Mouse (Mus musculus) heart, postnatal 0 days (tissue): ENCODE data around the gene Phgr1. TPM values are rescaled to one million over a fixed set of nuclear protein-coding genes. Genes with fewer than 3 reads are reported as not detected.
A peak's percentile ranks its signal among the peaks of the same experiment; 100 is the strongest.

Experiments used
- ATAC-seq: fragments of 200-750 bp; cut with Nextera tagmentation; 2 replicates; pipeline ENCODE4 v1.8.0; 2017; ENCODE audit warnings: low read depth, moderate number of reproducible peaks, moderate library complexity; ENCODE audit not compliant: insufficient read depth
- DNase-seq: peaks from one replicate; pipeline ENCODE4 v3.0.0-alpha.2; 2016; ENCODE audit warnings: low spot score
- H3K27ac ChIP-seq: fragments of 300-500 bp; sonication (generic); 2 replicates; pipeline ENCODE4 v1.5.1; 2014; ENCODE audit warnings: low read depth, mild to moderate bottlenecking
- H3K27me3 ChIP-seq: fragments of 300-500 bp; sonication (generic); 2 replicates; pipeline ENCODE4 v1.6.1; 2014; ENCODE audit warnings: low read length, mixed read lengths; ENCODE audit not compliant: control insufficient read depth, insufficient read depth
- H3K36me3 ChIP-seq: fragments of 300-500 bp; sonication (generic); replicated peaks from 2 replicates; pipeline ENCODE4 v1.6.1; 2014; ENCODE audit warnings: low read length, mixed read lengths; ENCODE audit not compliant: control insufficient read depth, insufficient read depth
- H3K4me1 ChIP-seq: fragments of 300-500 bp; sonication (generic); 2 replicates; pipeline ENCODE4 v1.6.1; 2014; ENCODE audit warnings: antibody characterized with exemption; ENCODE audit not compliant: control insufficient read depth, insufficient read depth
- H3K4me2 ChIP-seq: fragments of 300-500 bp; sonication (generic); 2 replicates; pipeline ENCODE4 v1.6.1; 2014; ENCODE audit warnings: low read depth, mild to moderate bottlenecking, low read length, moderate library complexity
- H3K4me3 ChIP-seq: fragments of 300-500 bp; sonication (generic); 2 replicates; pipeline ENCODE4 v1.5.1; 2014; ENCODE audit warnings: low read depth, low read length
- H3K9ac ChIP-seq: fragments of 300-500 bp; sonication (generic); replicated peaks from 2 replicates; pipeline ENCODE4 v1.6.1; 2014; ENCODE audit warnings: low read depth, low read length, mixed read lengths
- H3K9me3 ChIP-seq: fragments of 300-500 bp; sonication (generic); replicated peaks from 2 replicates; pipeline ENCODE4 v1.6.1; 2016; ENCODE audit warnings: low read length; ENCODE audit not compliant: control insufficient read depth
- CTCF ChIP-seq: IDR thresholded peaks from 2 replicates; pipeline ENCODE4 v1.5.1; 2016; ENCODE audit warnings: antibody characterized with exemption, control low read depth, low read depth
- EP300 ChIP-seq: IDR thresholded peaks from 2 replicates; pipeline ENCODE4 v1.6.1; 2016; ENCODE audit warnings: antibody characterized with exemption, low read depth
- WGBS: fragments of 180-500 bp; shearing (Covaris S2); extraction: QIAGEN DNeasy Blood & Tissue Kit; methylation state at CpG from one replicate; pipeline ENCODE4 v1.1.7; 2014; 5-methylcytosine and 5-hydroxymethylcytosine counted together
- polyA plus RNA-seq: library from polyadenylated mRNA; unstranded; fragments of >200 nt; fragmentation: Nextera tagmentation; extraction: Ambion mirVana; gene quantifications from 2 replicates; pipeline ENCODE4 v1.2.1, GENCODE M21; 2015
- total RNA-seq: library from RNA; depleted of rRNA; stranded (reverse); fragments of >200 nt; gene quantifications from 2 replicates; pipeline ENCODE4 v1.2.3, GENCODE M21; 2014; ENCODE audit warnings: low replicate concordance; rRNA removed

The Phgr1 gene
- total and polyA plus RNA-seq, 2 experiments from 2014 or later: not detected

- Histone ChIP-seq H3K9me3 (0 out of 2 replicates have a peak, but pooled peaks cover 4% of the 10 kb centered on the region), H3K9ac (peak within 1 kb of the TSS; percentile 52), H3K4me3 (peak within 1 kb of the TSS; percentile 82), H3K36me3 (peaks cover 25% of the 10 kb centered on the region), H3K4me1 (peaks cover 11% of the 10 kb centered on the region; the same call in 1 of the 2 replicates), H3K4me2 (peak within 1 kb of the TSS; percentile 88), H3K27ac (peak within 1 kb of the TSS; percentile 16; the same call in 1 of the 2 replicates), H3K27me3 (no peaks in the 10 kb centered on the region)
- ATAC-seq (peak; percentile 93), DNase-seq (peak; percentile 89)
- WGBS: under 1% methylated on average over 49 of the region's 49 CpGs
- TF ChIP-seq EP300: no peak
- no peak for TF ChIP-seq CTCF
Measured at GRCm38 (mm10) chr2:118813981-118814836, 41.6 kb downstream of the Phgr1 start, which contains the start of gene Knstrn. Gene Knstrn, plus strand, starts transcription at chr2:118814003.

DNA sequence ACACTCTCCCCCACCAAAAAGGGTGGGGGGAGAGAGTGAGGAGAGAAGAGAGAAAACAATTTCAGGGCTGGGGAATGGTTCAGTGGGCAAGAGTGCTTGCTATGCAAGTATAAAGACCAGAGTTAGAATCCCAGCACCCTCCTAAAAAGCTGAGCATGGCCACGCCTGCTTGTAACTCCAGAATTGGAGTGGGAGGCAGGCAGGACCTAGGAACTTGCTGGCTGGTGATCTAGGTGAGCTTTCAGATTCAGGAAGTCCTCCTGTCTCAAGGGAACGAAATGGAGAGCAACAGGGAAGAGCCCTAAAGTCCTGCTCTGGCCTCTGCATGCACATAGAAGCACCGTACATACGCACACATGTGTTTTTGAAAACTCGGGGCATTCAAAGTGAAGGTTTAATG lies 50.2 kb downstream of the Phgr1 start:
- Histone ChIP-seq H3K4me2 (no peak overlapping the region), H3K27ac (no peak overlapping the region), H3K4me3 (no peak overlapping the region), H3K36me3 (peaks cover 74% of the 10 kb centered on the region), H3K9ac (no peak overlapping the region), H3K27me3 (no peaks in the 10 kb centered on the region), H3K9me3 (no peaks in the 10 kb centered on the region), H3K4me1 (no peaks in the 10 kb centered on the region)
- ATAC-seq (no peak), DNase-seq (no peak)
- TF ChIP-seq EP300 (no peak), CTCF (no peak)
- WGBS: 86% methylated on average over 5 of the region's 5 CpGs

DNA sequence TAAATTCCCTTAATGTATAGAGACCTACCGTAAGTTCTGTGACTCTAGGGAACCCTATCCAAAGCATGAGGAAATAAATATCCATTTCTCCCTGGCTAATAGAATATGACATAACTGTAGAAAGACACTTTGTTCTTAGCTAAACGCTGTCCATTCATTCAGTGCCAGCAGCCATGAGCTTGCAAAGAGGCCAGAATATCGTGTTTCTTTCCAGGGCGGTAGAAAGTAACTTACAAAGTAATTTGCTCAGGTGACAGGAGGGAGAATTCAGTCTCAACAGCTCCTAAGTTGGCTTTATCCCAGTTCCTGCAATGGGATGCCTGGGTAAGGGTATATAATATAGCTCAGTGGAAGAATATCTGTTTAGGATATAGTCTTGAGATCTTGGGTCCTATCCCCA lies 51.8 kb downstream of the Phgr1 start:
- peaks cover 75% of the 10 kb centered on the region for H3K36me3 ChIP-seq
- no peaks in the 10 kb centered on the region for H3K4me1 ChIP-seq
- H3K27me3 ChIP-seq: no peaks in the 10 kb centered on the region
- H3K4me2 ChIP-seq: no peak overlapping the region
- TF ChIP-seq CTCF (no peak), EP300 (no peak)
- H3K9ac ChIP-seq: no peak overlapping the region
- H3K4me3 ChIP-seq: no peak overlapping the region
- no peak for DNase-seq
- H3K27ac ChIP-seq: no peak overlapping the region
- no peaks in the 10 kb centered on the region for H3K9me3 ChIP-seq
- no peak for ATAC-seq
- WGBS: 96% methylated on average over 4 of the region's 4 CpGs

Other genes starting within 250 kb of the Phgr1 start
- gene Bmf, start 223.1 kb upstream of the Phgr1 start, total RNA-seq: 12.7 and 14.5 TPM in 2 replicates
- gene Bmf, start 223.1 kb upstream of the Phgr1 start, polyA plus RNA-seq: 1.5 and 1.6 TPM in 2 replicates
- gene Bub1b, start 174.6 kb upstream of the Phgr1 start, total RNA-seq: 37.7 and 46.9 TPM in 2 replicates
- gene Bub1b, start 174.6 kb upstream of the Phgr1 start, polyA plus RNA-seq: 14.8 and 16.2 TPM in 2 replicates
- 16.8 and 17.0 TPM in 2 replicates for gene Pak6, start 109.5 kb upstream of the Phgr1 start, total RNA-seq
- 7.9 and 9.0 TPM in 2 replicates for gene Pak6, start 109.5 kb upstream of the Phgr1 start, polyA plus RNA-seq
- 7.6 and 14.3 TPM in 2 replicates for gene Ankrd63, start 68.8 kb upstream of the Phgr1 start, total RNA-seq
- 1.6 and 2.0 TPM in 2 replicates for gene Ankrd63, start 68.8 kb upstream of the Phgr1 start, polyA plus RNA-seq
- 1.6 and 7.6 TPM in 2 replicates for gene Plcb2, start 44.3 kb upstream of the Phgr1 start, total RNA-seq
- 2.0 and 2.6 TPM in 2 replicates for gene Plcb2, start 44.3 kb upstream of the Phgr1 start, polyA plus RNA-seq
- gene Inafm2, start 27.0 kb upstream of the Phgr1 start, total RNA-seq: 39.4 and 44.2 TPM in 2 replicates
- 39.9 and 48.4 TPM in 2 replicates for gene Inafm2, start 27.0 kb upstream of the Phgr1 start, polyA plus RNA-seq
- 5.7 and 6.8 TPM in 2 replicates for gene Ccdc9b, start 10.1 kb upstream of the Phgr1 start, total RNA-seq
- 3.3 and 3.4 TPM in 2 replicates for gene Ccdc9b, start 10.1 kb upstream of the Phgr1 start, polyA plus RNA-seq
- gene Disp2, start 7.0 kb downstream of the Phgr1 start, total RNA-seq: 0.19 and 0.38 TPM in 2 replicates
- 0.03 and 0.07 TPM in 2 replicates for gene Disp2, start 7.0 kb downstream of the Phgr1 start, polyA plus RNA-seq
- 19.8 and 28.0 TPM in 2 replicates for gene Knstrn, start 41.2 kb downstream of the Phgr1 start, total RNA-seq
- gene Knstrn, start 41.2 kb downstream of the Phgr1 start, polyA plus RNA-seq: 36.4 and 39.9 TPM in 2 replicates
- 154 and 163 TPM in 2 replicates for gene Ivd, start 89.2 kb downstream of the Phgr1 start, total RNA-seq
- 84.2 and 92.2 TPM in 2 replicates for gene Ivd, start 89.2 kb downstream of the Phgr1 start, polyA plus RNA-seq
- 9.4 and 11.7 TPM in 2 replicates for gene Bahd1, start 127.6 kb downstream of the Phgr1 start, total RNA-seq
- gene Bahd1, start 127.6 kb downstream of the Phgr1 start, polyA plus RNA-seq: 1.6 and 1.9 TPM in 2 replicates
- 10.8 and 15.3 TPM in 2 replicates for gene Chst14, start 153.7 kb downstream of the Phgr1 start, total RNA-seq
- 12.8 and 14.3 TPM in 2 replicates for gene Chst14, start 153.7 kb downstream of the Phgr1 start, polyA plus RNA-seq